Mouse (Mus musculus): ENCODE measurements around the gene D17Wsu92e. TPM values are rescaled to one million over a fixed set of nuclear protein-coding genes. Genes with fewer than 3 reads are reported as not detected.

The D17Wsu92e gene
- total and polyA plus RNA-seq, 2 experiments: 93.0 to 159 TPM

DNA sequence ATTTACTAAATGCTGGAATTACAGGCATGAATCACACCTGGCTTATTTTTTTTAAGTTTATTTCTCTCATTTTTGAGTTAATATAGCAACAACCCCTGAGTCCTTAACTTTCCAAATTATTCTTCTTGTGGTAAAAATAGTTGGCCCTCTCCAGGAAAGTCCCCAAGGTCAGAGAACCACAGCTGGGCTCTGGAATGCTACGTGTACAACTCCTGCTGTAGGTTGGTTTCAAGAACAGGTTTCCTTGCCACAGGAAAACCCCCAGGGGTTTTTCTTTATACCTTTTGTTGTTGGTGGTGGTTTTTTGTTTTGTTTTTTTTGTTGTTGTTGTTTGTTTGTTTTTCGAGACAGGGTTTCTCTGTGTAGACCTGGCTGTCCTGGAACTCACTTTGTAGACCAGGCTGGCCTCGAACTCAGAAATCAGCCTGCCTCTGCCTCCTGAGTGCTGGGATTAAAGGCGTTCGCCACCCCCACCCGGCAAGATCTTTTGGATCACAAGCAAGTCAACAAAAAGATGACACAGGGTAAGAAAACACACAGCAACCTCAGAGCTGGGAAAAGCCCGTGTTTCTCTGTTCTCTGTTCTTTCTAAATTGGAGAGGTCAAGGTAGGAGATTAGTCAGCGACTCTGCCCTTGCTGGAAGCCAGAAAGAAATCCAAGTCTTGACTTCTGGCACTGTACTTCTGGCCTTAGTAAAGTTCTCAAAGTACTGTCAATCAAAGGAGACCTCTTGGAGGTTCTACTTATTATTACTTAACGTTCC, 2.9 kb upstream of the D17Wsu92e start:
- Histone ChIP-seq H3K4me1 (ENCODE audit: control insufficient read depth, insufficient read depth, low read length) (peaks cover 18% of the 10 kb centered on the region), H3K79me2 (ENCODE audit: control insufficient read depth, insufficient read depth, low read length) (peaks cover 14% of the 10 kb centered on the region; the same call in 1 of the 2 replicates), H3K27me3 (ENCODE audit: control insufficient read depth, insufficient read depth, low read length) (no peaks in the 10 kb centered on the region), H3K27ac (replicated peaks; ENCODE audit: insufficient read depth, low read depth, low read length) (no peak overlapping the region), H3K9ac (ENCODE audit: low read depth, low read length) (no peak overlapping the region), H3K36me3 (ENCODE audit: control insufficient read depth, insufficient read depth, low read length) (no peaks in the 10 kb centered on the region), H3K4me3 (ENCODE audit: insufficient read depth, low read depth, low read length) (no peak overlapping the region)
- WGBS: 80% methylated on average over 9 of the region's 9 CpGs
- TF ChIP-seq POLR2A (IDR thresholded peaks at IDR 0.05; ENCODE audit: extremely low read depth, insufficient read depth, low read length) (no peak), CTCF (IDR thresholded peaks at IDR 0.05; ENCODE audit: low read depth, low read length) (no peak)
- DNase-seq (ENCODE audit: extremely low read depth, low read depth, low spot score): no peak

GRCm38 (mm10) chr17:27821407-27822338, 1.2 kb upstream of the D17Wsu92e start:
- H3K36me3 ChIP-seq (ENCODE audit: control insufficient read depth, insufficient read depth, low read length): no peaks in the 10 kb centered on the region
- TF ChIP-seq POLR2A (IDR thresholded peaks at IDR 0.05; ENCODE audit: extremely low read depth, insufficient read depth, low read length) (no peak), CTCF (IDR thresholded peaks at IDR 0.05; ENCODE audit: low read depth, low read length) (no peak)
- no peak overlapping the region for H3K4me3 ChIP-seq (ENCODE audit: insufficient read depth, low read depth, low read length)
- peak overlapping the region; percentile 48 for H3K9ac ChIP-seq (ENCODE audit: low read depth, low read length)
- H3K27ac ChIP-seq (replicated peaks; ENCODE audit: insufficient read depth, low read depth, low read length): peak overlapping the region; percentile 98
- no peaks in the 10 kb centered on the region for H3K27me3 ChIP-seq (ENCODE audit: control insufficient read depth, insufficient read depth, low read length)
- H3K79me2 ChIP-seq (ENCODE audit: control insufficient read depth, insufficient read depth, low read length): peaks cover 26% of the 10 kb centered on the region; the same call in 1 of the 2 replicates
- peaks cover 29% of the 10 kb centered on the region for H3K4me1 ChIP-seq (ENCODE audit: control insufficient read depth, insufficient read depth, low read length)
- DNase-seq (ENCODE audit: extremely low read depth, low read depth, low spot score): peak; percentile 97
- WGBS: 18% methylated on average over 9 of the region's 9 CpGs

DNA sequence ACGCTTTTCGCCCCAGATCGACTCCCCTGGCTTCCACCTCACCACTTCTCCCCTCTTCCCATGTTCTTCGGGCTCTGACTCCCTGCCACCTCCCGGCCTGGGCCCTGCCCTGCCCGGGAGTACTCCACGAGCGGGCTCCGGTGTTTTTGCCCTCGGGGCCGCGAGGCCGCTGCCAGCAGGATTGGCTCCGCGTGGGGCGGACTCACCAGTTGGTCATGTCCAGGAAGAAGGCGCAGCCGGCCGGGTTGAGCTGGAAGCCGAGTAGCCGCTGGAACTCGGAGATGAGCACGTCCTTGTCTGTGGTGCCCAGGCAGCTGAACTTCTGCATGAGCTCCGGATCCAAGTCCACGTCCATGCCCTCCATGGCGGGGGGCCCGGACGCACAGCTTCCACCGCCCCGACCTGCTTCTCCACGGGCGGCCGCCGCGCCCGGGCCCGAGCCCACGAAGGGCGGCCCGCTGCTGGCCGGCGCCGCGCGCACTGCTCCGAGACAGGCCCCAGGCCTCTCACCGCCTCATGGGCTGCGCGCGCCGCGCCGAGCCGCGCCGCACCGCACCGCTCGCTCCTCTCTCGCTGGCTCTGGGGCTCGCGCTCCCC, 379 bp downstream of the D17Wsu92e start:
- TF ChIP-seq CTCF (IDR thresholded peaks at IDR 0.05; ENCODE audit: low read depth, low read length): no peak
- TF ChIP-seq POLR2A (IDR thresholded peaks at IDR 0.05; ENCODE audit: extremely low read depth, insufficient read depth, low read length): peak; percentile 52; the same call in 1 of the 2 replicates

GRCm38 (mm10) chr17:27819521-27819970, 902 bp downstream of the D17Wsu92e start:
- no peak for DNase-seq (ENCODE audit: extremely low read depth, low read depth, low spot score)
- Histone ChIP-seq H3K4me3 (ENCODE audit: insufficient read depth, low read depth, low read length) (peak overlapping the region; percentile 91), H3K36me3 (ENCODE audit: control insufficient read depth, insufficient read depth, low read length) (no peaks in the 10 kb centered on the region), H3K79me2 (ENCODE audit: control insufficient read depth, insufficient read depth, low read length) (peaks cover 38% of the 10 kb centered on the region; the same call in 1 of the 2 replicates), H3K27ac (replicated peaks; ENCODE audit: insufficient read depth, low read depth, low read length) (peak overlapping the region; percentile 97), H3K9ac (ENCODE audit: low read depth, low read length) (peak overlapping the region; percentile 91), H3K27me3 (ENCODE audit: control insufficient read depth, insufficient read depth, low read length) (no peaks in the 10 kb centered on the region), H3K4me1 (ENCODE audit: control insufficient read depth, insufficient read depth, low read length) (peaks cover 26% of the 10 kb centered on the region)
- TF ChIP-seq POLR2A (IDR thresholded peaks at IDR 0.05; ENCODE audit: extremely low read depth, insufficient read depth, low read length): no peak
- TF ChIP-seq CTCF (IDR thresholded peaks at IDR 0.05; ENCODE audit: low read depth, low read length): no peak
- under 1% methylated on average over 20 of the region's 20 CpGs for WGBS

More for the DNA sequence above, 379 bp downstream of the D17Wsu92e start:
- peak overlapping the region; percentile 97 for H3K27ac ChIP-seq (replicated peaks; ENCODE audit: insufficient read depth, low read depth, low read length)
- DNase-seq (ENCODE audit: extremely low read depth, low read depth, low spot score): no peak
- peaks cover 37% of the 10 kb centered on the region; the same call in 1 of the 2 replicates for H3K79me2 ChIP-seq (ENCODE audit: control insufficient read depth, insufficient read depth, low read length)
- peak overlapping the region; percentile 91 for H3K4me3 ChIP-seq (ENCODE audit: insufficient read depth, low read depth, low read length)
- peak overlapping the region; percentile 91 for H3K9ac ChIP-seq (ENCODE audit: low read depth, low read length)
- H3K27me3 ChIP-seq (ENCODE audit: control insufficient read depth, insufficient read depth, low read length): no peaks in the 10 kb centered on the region
- no peaks in the 10 kb centered on the region for H3K36me3 ChIP-seq (ENCODE audit: control insufficient read depth, insufficient read depth, low read length)
- WGBS: under 1% methylated on average over 59 of the region's 62 CpGs
- H3K4me1 ChIP-seq (ENCODE audit: control insufficient read depth, insufficient read depth, low read length): peaks cover 26% of the 10 kb centered on the region

GRCm38 (mm10) chr17:27819011-27819410, 1.4 kb downstream of the D17Wsu92e start:
- no peaks in the 10 kb centered on the region for H3K27me3 ChIP-seq (ENCODE audit: control insufficient read depth, insufficient read depth, low read length)
- peaks cover 29% of the 10 kb centered on the region for H3K4me1 ChIP-seq (ENCODE audit: control insufficient read depth, insufficient read depth, low read length)
- H3K27ac ChIP-seq (replicated peaks; ENCODE audit: insufficient read depth, low read depth, low read length): peak overlapping the region; percentile 97
- H3K9ac ChIP-seq (ENCODE audit: low read depth, low read length): peak overlapping the region; percentile 91
- WGBS: 3% methylated on average over 7 of the region's 7 CpGs
- peak; percentile 92 for DNase-seq (ENCODE audit: extremely low read depth, low read depth, low spot score)
- H3K79me2 ChIP-seq (ENCODE audit: control insufficient read depth, insufficient read depth, low read length): peaks cover 41% of the 10 kb centered on the region; the same call in 1 of the 2 replicates
- peak overlapping the region; percentile 91 for H3K4me3 ChIP-seq (ENCODE audit: insufficient read depth, low read depth, low read length)
- TF ChIP-seq POLR2A (IDR thresholded peaks at IDR 0.05; ENCODE audit: extremely low read depth, insufficient read depth, low read length) (no peak), CTCF (IDR thresholded peaks at IDR 0.05; ENCODE audit: low read depth, low read length) (no peak)
- no peaks in the 10 kb centered on the region for H3K36me3 ChIP-seq (ENCODE audit: control insufficient read depth, insufficient read depth, low read length)
